Mouse (Mus musculus) myocyte (in vitro differentiated cells): ENCODE measurements around the gene Tmem266.

Source experiments
- CEBPB ChIP-seq: IDR thresholded peaks from 2 replicates; pipeline ENCODE4 v1.6.1; 2011; ENCODE audit warnings: mild to moderate bottlenecking, moderate library complexity; ENCODE audit not compliant: poor library complexity, insufficient read depth, severe bottlenecking
- E2F4 ChIP-seq: IDR thresholded peaks from one replicate; pipeline ENCODE4 v1.6.1; 2011; ENCODE audit warnings: mild to moderate bottlenecking, control low read depth, moderate library complexity; ENCODE audit not compliant: insufficient read depth
- MAX ChIP-seq: IDR thresholded peaks from one replicate; pipeline ENCODE4 v1.6.1; 2011; ENCODE audit warnings: low read depth, mild to moderate bottlenecking, control low read depth
- MYOD1 ChIP-seq, 3 experiments: IDR thresholded peaks; one replicate each; pipeline ENCODE4 v1.6.1; 2011; ENCODE audit warnings: control low read depth in 2 of 3, low read depth in 2 of 3, mild to moderate bottlenecking in 2 of 3, moderate library complexity in 1 of 3; ENCODE audit not compliant: insufficient read length in 2 of 3, control insufficient read depth in 1 of 3
- POLR2A ChIP-seq: IDR thresholded peaks from one replicate; pipeline ENCODE4 v1.6.1; 2011; ENCODE audit warnings: low read depth, mild to moderate bottlenecking, control low read depth, moderate library complexity; ENCODE audit not compliant: insufficient read length
- SRF ChIP-seq: IDR thresholded peaks from one replicate; pipeline ENCODE4 v1.6.1; 2011; ENCODE audit warnings: low read depth; ENCODE audit not compliant: control insufficient read depth, insufficient read length
- TCF12 ChIP-seq: IDR thresholded peaks from one replicate; pipeline ENCODE4 v1.6.1; 2011; ENCODE audit warnings: mild to moderate bottlenecking, control low read depth; ENCODE audit not compliant: poor library complexity, insufficient read depth, severe bottlenecking
- USF1 ChIP-seq: IDR thresholded peaks from one replicate; pipeline ENCODE4 v1.6.1; 2011; ENCODE audit warnings: low read depth, mild to moderate bottlenecking, control low read depth, moderate library complexity

DNA sequence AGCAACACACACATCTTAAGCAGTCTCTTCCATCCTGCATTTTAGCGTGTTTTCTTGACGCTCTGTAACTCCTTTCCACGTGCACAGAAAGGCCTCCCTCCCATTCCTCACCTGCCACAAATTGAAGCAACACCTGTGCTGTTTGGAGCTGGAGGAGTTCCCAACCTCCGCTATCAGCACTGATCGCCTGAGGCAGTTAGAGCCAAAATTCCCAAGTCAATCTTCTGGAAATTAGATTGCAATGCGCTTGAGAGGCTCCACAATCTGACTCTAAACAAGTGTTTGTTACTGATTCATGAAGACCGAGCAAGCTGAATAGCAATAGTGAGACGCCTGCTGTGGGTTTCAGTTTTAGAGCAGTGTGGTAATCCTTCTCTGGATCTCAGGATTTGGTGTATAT lies 2.6 kb upstream of the Tmem266 start:
- TF ChIP-seq E2F4 (no peak), POLR2A (no peak), USF1 (no peak), MAX (no peak), CEBPB (no peak), SRF (no peak), MYOD1 (IDR thresholded peaks at IDR 0.05; ENCODE audit: control insufficient read depth in 1 of 3, insufficient read length in 2 of 3, low read depth in 2 of 3) (no peak), TCF12 (no peak)
